Mouse (Mus musculus) urinary bladder, adult 2 months (tissue): ENCODE measurements around the gene Mettl8. TPM values are rescaled to one million over a fixed set of nuclear protein-coding genes. Genes with fewer than 3 reads are reported as not detected.

Experiments
- DNase-seq: peaks from one replicate; pipeline ENCODE4 v3.0.0; 2022; ENCODE audit warnings: low spot score
- polyA plus RNA-seq: library from polyadenylated mRNA; depleted of rRNA; stranded (reverse); fragments of >200 nt; gene quantifications from 2 replicates; pipeline ENCODE4 v1.2.3, GENCODE M21; 2012; rRNA removed

Gene Mettl8
- polyA plus RNA-seq, 1 experiment = 8.5 TPM

- DNase-seq = no peak
Observed at GRCm38 (mm10) chr2:70932965-70933364, 122.4 kb downstream of the Mettl8 start.

GRCm38 (mm10) chr2:70930631-70931288 is 124.6 kb downstream of the Mettl8 start:
- no peak for DNase-seq

- no peak for DNase-seq
Observed at GRCm38 (mm10) chr2:70929714-70930113, 125.7 kb downstream of the Mettl8 start.

- DNase-seq = no peak
Observed at GRCm38 (mm10) chr2:70924049-70924448, 131.3 kb downstream of the Mettl8 start.

GRCm38 (mm10) chr2:70922814-70923213 is 132.6 kb downstream of the Mettl8 start:
- no peak for DNase-seq

- no peak for DNase-seq
Observed at GRCm38 (mm10) chr2:70920937-70921596, 134.3 kb downstream of the Mettl8 start.

GRCm38 (mm10) chr2:70919913-70920522 is 135.4 kb downstream of the Mettl8 start:
- no peak for DNase-seq

GRCm38 (mm10) chr2:70918516-70918915 is 136.9 kb downstream of the Mettl8 start:
- no peak for DNase-seq

Other genes with a start within 250 kb of the Mettl8 start
- 17.7 and 26.1 TPM in 2 replicates for gene Tlk1, start 229.9 kb downstream of the Mettl8 start, polyA plus RNA-seq
- 5.9 and 7.9 TPM in 2 replicates for gene Dcaf17, start 255 bp downstream of the Mettl8 start, polyA plus RNA-seq
- gene Cybrd1, start 62.3 kb upstream of the Mettl8 start, polyA plus RNA-seq = 3.3 and 3.4 TPM in 2 replicates
- 80.1 and 82.6 TPM in 2 replicates for gene Dync1i2, start 156.1 kb upstream of the Mettl8 start, polyA plus RNA-seq